Mouse (Mus musculus): Measurements from ENCODE around the gene Umad1. TPM values are rescaled to one million over a fixed set of nuclear protein-coding genes. Genes with fewer than 3 reads are reported as not detected.

Gene Umad1
- total and polyA plus RNA-seq, 3 experiments, result 7.6 to 17.5 (median 10.0) TPM

DNA sequence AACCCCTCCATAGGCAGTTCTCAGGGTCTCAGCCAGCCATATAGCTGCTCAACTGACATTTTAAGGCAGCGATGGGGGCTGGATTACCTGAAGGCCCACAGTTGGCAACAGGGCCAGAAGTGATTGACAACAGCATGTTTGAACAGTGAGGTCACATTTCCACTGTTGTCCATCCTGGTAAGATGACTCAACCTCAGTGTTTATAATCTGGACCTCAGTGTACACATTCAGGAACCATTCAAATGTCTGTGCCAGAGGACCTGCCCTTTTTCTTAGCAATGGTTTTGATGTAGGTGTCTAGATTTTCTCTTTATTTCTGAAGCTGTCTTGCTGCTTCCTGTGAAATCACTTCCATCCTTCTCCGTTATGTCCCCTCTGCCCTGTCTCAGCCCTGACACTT is 88.1 kb downstream of the Umad1 start:
- H3K9ac ChIP-seq (ENCODE audit: insufficient read depth, low read depth), result no peak overlapping the region
- H3K4me1 ChIP-seq (ENCODE audit: control insufficient read depth in 1 of 2, insufficient read depth in 2 of 2), result peaks cover 17 to 48% of the 10 kb centered on the region in 2 experiments
- no peaks in the 10 kb centered on the region for H3K27me3 ChIP-seq (replicated peaks)
- TF ChIP-seq BHLHE40 (IDR thresholded peaks at IDR 0.05; ENCODE audit: low read depth, low read length), result no peak
- TF ChIP-seq MAZ (IDR thresholded peaks at IDR 0.05; ENCODE audit: low read depth, low read length), result no peak
- no peak for TF ChIP-seq TCF12 (IDR thresholded peaks at IDR 0.05; ENCODE audit: low read depth, low read length)
- no peak for TF ChIP-seq GABPA (IDR thresholded peaks at IDR 0.05; ENCODE audit: insufficient replicate concordance, low read depth, low read length)
- no peak for TF ChIP-seq TBP (conservative IDR thresholded peaks at IDR 0.05; ENCODE audit: low read depth, low read length)
- TF ChIP-seq ZNF384 (IDR thresholded peaks at IDR 0.05; ENCODE audit: low read depth, low read length), result no peak
- no peak for TF ChIP-seq JUND (conservative IDR thresholded peaks at IDR 0.05; ENCODE audit: low read depth, low read length)
- TF ChIP-seq MAX (IDR thresholded peaks at IDR 0.05; ENCODE audit: low read length), result no peak
- TF ChIP-seq MYC (IDR thresholded peaks at IDR 0.05; ENCODE audit: low read depth, low read length), result no peak
- no peak for TF ChIP-seq MEF2A (IDR thresholded peaks at IDR 0.05; ENCODE audit: borderline replicate concordance, low read depth, low read length)
- TF ChIP-seq POLR2AphosphoS2 (IDR thresholded peaks at IDR 0.05; ENCODE audit: low read depth, low read length), result no peak
- TF ChIP-seq RAD21 (IDR thresholded peaks at IDR 0.05; ENCODE audit: low read depth, low read length), result no peak
- no peak for TF ChIP-seq CHD2 (IDR thresholded peaks at IDR 0.05; ENCODE audit: low read length)
- TF ChIP-seq USF2 (conservative IDR thresholded peaks at IDR 0.05; ENCODE audit: low read depth, low read length), result no peak
- no peak for TF ChIP-seq ZC3H11A (IDR thresholded peaks at IDR 0.05; ENCODE audit: low read depth, low read length)
- TF ChIP-seq SMC3 (IDR thresholded peaks at IDR 0.05; ENCODE audit: low read depth, low read length), result no peak
- TF ChIP-seq PAX5 (IDR thresholded peaks at IDR 0.05; ENCODE audit: low read length), result no peak
- no peak for TF ChIP-seq HCFC1 (IDR thresholded peaks at IDR 0.05; ENCODE audit: low read depth, low read length)
- no peak for TF ChIP-seq USF1 (IDR thresholded peaks at IDR 0.05; ENCODE audit: low read depth, low read length)
- TF ChIP-seq UBTF (IDR thresholded peaks at IDR 0.05; ENCODE audit: low read depth, low read length), result no peak
- no peak for DNase-seq (ENCODE audit: extremely low read depth)
- no peak overlapping the region for H3K4me2 ChIP-seq (ENCODE audit: insufficient read depth, low read depth, poor library complexity, severe bottlenecking)
- in situ Hi-C loops (cut with MboI; ENCODE audit: low pct_ligation_motif_present, low pct_unique_long_range_greater_than_20kb, low sequenced_read_pairs) (loop anchor here (25.0 kb wide), 1 partner anchor 390 kb away; no protein-coding TSS in a partner anchor), dilution Hi-C loops (cut with MboI; ENCODE audit: extremely low pct_ligation_motif_present, extremely low pct_unique_long_range_greater_than_20kb, low sequenced_read_pairs) (no loop called here)
- H3K9me3 ChIP-seq (replicated peaks; ENCODE audit: low read length), result no peaks in the 10 kb centered on the region
- peaks cover 3% of the 10 kb centered on the region for H3K79me2 ChIP-seq (replicated peaks; ENCODE audit: control insufficient read depth, extremely low read depth, insufficient read depth, poor library complexity, severe bottlenecking)
- H3K4me3 ChIP-seq (replicated peaks in 1 of 3; ENCODE audit: low read depth in 2 of 3, low read length in 2 of 3, poor library complexity in 1 of 3), result no peak overlapping the region
- no peak overlapping the region for H3K27ac ChIP-seq (ENCODE audit: insufficient read depth, low read depth)
- no peaks in the 10 kb centered on the region for H3K36me3 ChIP-seq (replicated peaks in 1 of 2; ENCODE audit: control insufficient read depth in 1 of 2, insufficient read depth in 1 of 2, low read length in 1 of 2)

DNA sequence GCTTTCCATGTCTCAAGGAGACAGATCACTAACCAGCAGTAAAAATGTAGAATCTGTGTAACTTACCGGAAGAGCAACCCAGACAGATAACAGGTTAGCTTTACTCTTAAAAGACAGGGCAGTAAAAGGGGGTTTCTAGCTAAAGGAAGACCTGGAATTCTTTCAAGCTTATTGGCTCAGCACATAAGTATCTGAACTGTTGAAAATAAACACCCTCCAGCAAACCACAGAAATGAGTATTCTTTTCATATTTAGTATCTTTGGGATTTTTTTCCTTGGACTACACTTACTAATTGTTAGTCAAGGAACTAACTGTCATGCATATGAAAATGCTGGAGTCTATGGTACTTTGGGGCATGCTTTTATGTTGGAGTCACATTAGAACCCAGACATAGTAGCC is 89.3 kb downstream of the Umad1 start:
- H3K27ac ChIP-seq (ENCODE audit: insufficient read depth, low read depth), result no peak overlapping the region
- no peak for DNase-seq (ENCODE audit: extremely low read depth)
- dilution Hi-C loops (cut with MboI; ENCODE audit: extremely low pct_ligation_motif_present, extremely low pct_unique_long_range_greater_than_20kb, low sequenced_read_pairs), result no loop called here
- H3K36me3 ChIP-seq (replicated peaks in 1 of 2; ENCODE audit: control insufficient read depth in 1 of 2, insufficient read depth in 1 of 2, low read length in 1 of 2), result no peaks in the 10 kb centered on the region
- no peak for TF ChIP-seq KAT2A (IDR thresholded peaks at IDR 0.05; ENCODE audit: insufficient replicate concordance, low read length)
- no peak for TF ChIP-seq BHLHE40 (IDR thresholded peaks at IDR 0.05; ENCODE audit: low read depth, low read length)
- TF ChIP-seq JUND (conservative IDR thresholded peaks at IDR 0.05; ENCODE audit: low read depth, low read length), result no peak
- no peak for TF ChIP-seq CHD1 (IDR thresholded peaks at IDR 0.05; ENCODE audit: low read depth, low read length)
- TF ChIP-seq ZKSCAN1 (IDR thresholded peaks at IDR 0.05; ENCODE audit: borderline replicate concordance, low read depth, low read length), result no peak
- no peak for TF ChIP-seq RAD21 (IDR thresholded peaks at IDR 0.05; ENCODE audit: low read depth, low read length)
- no peak for TF ChIP-seq NELFE (IDR thresholded peaks at IDR 0.05; ENCODE audit: low read depth, low read length)
- TF ChIP-seq SMC3 (IDR thresholded peaks at IDR 0.05; ENCODE audit: low read depth, low read length), result no peak
- no peak for TF ChIP-seq PAX5 (IDR thresholded peaks at IDR 0.05; ENCODE audit: low read length)
- no peak for TF ChIP-seq RCOR1 (conservative IDR thresholded peaks at IDR 0.05; ENCODE audit: low read depth, low read length)
- TF ChIP-seq NRF1 (IDR thresholded peaks at IDR 0.05; ENCODE audit: low read depth, low read length), result no peak
- no peak for TF ChIP-seq MAX (IDR thresholded peaks at IDR 0.05; ENCODE audit: low read length)
- TF ChIP-seq ZMIZ1 (IDR thresholded peaks at IDR 0.05; ENCODE audit: low read depth, low read length), result no peak
- TF ChIP-seq UBTF (IDR thresholded peaks at IDR 0.05; ENCODE audit: low read depth, low read length), result no peak
- H3K4me3 ChIP-seq (replicated peaks in 1 of 3; ENCODE audit: low read depth in 2 of 3, low read length in 2 of 3, poor library complexity in 1 of 3), result no peak overlapping the region
- H3K9ac ChIP-seq (ENCODE audit: insufficient read depth, low read depth), result no peak overlapping the region
- H3K9me3 ChIP-seq (replicated peaks; ENCODE audit: low read length), result no peaks in the 10 kb centered on the region
- no peaks in the 10 kb centered on the region for H3K27me3 ChIP-seq (replicated peaks)
- peaks cover 3% of the 10 kb centered on the region for H3K79me2 ChIP-seq (replicated peaks; ENCODE audit: control insufficient read depth, extremely low read depth, insufficient read depth, poor library complexity, severe bottlenecking)
- in situ Hi-C loops (cut with MboI; ENCODE audit: low pct_ligation_motif_present, low pct_unique_long_range_greater_than_20kb, low sequenced_read_pairs), result loop anchor here (25.0 kb wide), 1 partner anchor 389 kb away; no protein-coding TSS in a partner anchor
- H3K4me2 ChIP-seq (ENCODE audit: insufficient read depth, low read depth, poor library complexity, severe bottlenecking), result peak overlapping the region; percentile 29; the same call in 1 of the 2 replicates
- peaks cover 15 to 54% of the 10 kb centered on the region in 2 experiments for H3K4me1 ChIP-seq (ENCODE audit: control insufficient read depth in 1 of 2, insufficient read depth in 2 of 2)

Measured in CH12.LX (cell line).